Mouse (Mus musculus) stomach, embryonic 16.5 days (tissue): ENCODE results near the gene Timp2. TPM values are rescaled to one million over a fixed set of nuclear protein-coding genes. Genes with fewer than 3 reads are reported as not detected.
A peak's percentile ranks its signal among the peaks of the same experiment; 100 is the strongest.

ENCODE experiments used
- ATAC-seq: fragments of 200-750 bp; cut with Nextera tagmentation; 2 replicates; pipeline ENCODE4 v1.8.0; 2017; ENCODE audit warnings: moderate number of reproducible peaks, moderate TSS enrichment; ENCODE audit not compliant: insufficient read depth, low FRiP score
- H3K27ac ChIP-seq: fragments of 300-500 bp; sonication (generic); 2 replicates; pipeline ENCODE4 v1.5.1; 2014; ENCODE audit warnings: low read length
- H3K27me3 ChIP-seq: fragments of 300-500 bp; sonication (generic); 2 replicates; pipeline ENCODE4 v1.6.1; 2014; ENCODE audit warnings: low read length, control low read depth, mixed read lengths; ENCODE audit not compliant: control insufficient read depth, insufficient read depth
- H3K36me3 ChIP-seq: fragments of 300-500 bp; sonication (generic); 2 replicates; pipeline ENCODE4 v1.6.1; 2014; ENCODE audit warnings: low read length; ENCODE audit not compliant: control insufficient read depth, insufficient read depth
- H3K4me1 ChIP-seq: fragments of 300-500 bp; sonication (generic); 2 replicates; pipeline ENCODE4 v1.6.1; 2014; ENCODE audit warnings: low read length, control low read depth, mixed read lengths; ENCODE audit not compliant: control insufficient read depth, insufficient read depth
- H3K4me2 ChIP-seq: fragments of 300-500 bp; sonication (generic); 2 replicates; pipeline ENCODE4 v1.6.1; 2014; ENCODE audit warnings: low read depth, low read length, mixed read lengths
- H3K4me3 ChIP-seq: fragments of 300-500 bp; sonication (generic); replicated peaks from 2 replicates; pipeline ENCODE4 v1.5.1; 2014; ENCODE audit warnings: mild to moderate bottlenecking, low read length
- H3K9ac ChIP-seq: fragments of 300-500 bp; sonication (generic); 2 replicates; pipeline ENCODE4 v1.6.1; 2014; ENCODE audit warnings: low read length
- H3K9me3 ChIP-seq: fragments of 300-500 bp; sonication (generic); replicated peaks from 2 replicates; pipeline ENCODE4 v1.6.1; 2016; ENCODE audit warnings: low read length, control low read depth; ENCODE audit not compliant: control insufficient read depth
- WGBS: fragments of 180-500 bp; shearing (Covaris S2); extraction: QIAGEN DNeasy Blood & Tissue Kit; methylation state at CpG from one replicate; pipeline ENCODE4 v1.1.7; 2014; 5-methylcytosine and 5-hydroxymethylcytosine counted together
- polyA plus RNA-seq: library from polyadenylated mRNA; unstranded; fragments of >200 nt; fragmentation: Nextera tagmentation; extraction: Ambion mirVana; gene quantifications from 2 replicates; pipeline ENCODE4 v1.2.1, GENCODE M21; 2015

Timp2 gene
- polyA plus RNA-seq, 1 experiment from 2014 or later = 66.5 TPM

DNA sequence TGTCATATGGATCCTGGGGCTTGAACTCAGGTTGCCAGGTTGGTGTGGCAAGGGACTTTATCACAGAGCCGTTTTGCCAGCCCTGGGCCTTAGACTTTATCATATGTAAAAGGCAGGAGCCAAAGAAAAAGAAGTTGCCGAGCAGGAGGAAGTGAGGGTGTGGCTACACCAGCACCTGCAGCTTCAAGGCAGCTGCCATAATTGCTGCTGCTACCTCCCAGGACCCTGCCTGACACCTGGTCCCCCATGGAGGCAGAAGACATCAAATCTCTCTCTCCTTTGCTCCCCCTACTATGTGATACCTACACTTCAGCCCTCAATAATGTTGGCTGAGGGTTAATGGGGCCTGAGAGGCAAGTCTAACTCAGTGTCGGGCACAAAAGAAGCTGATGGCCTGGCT lies 7.1 kb downstream of the Timp2 start:
- Histone ChIP-seq H3K27me3 (no peaks in the 10 kb centered on the region), H3K4me3 (no peak overlapping the region), H3K9ac (0 out of 2 replicates have a peak overlapping the region, but pooled peaks have one; percentile 37), H3K4me1 (peaks cover 41% of the 10 kb centered on the region), H3K27ac (peak overlapping the region; percentile 69), H3K4me2 (no peak overlapping the region), H3K9me3 (no peaks in the 10 kb centered on the region), H3K36me3 (no peaks in the 10 kb centered on the region)
- no peak for ATAC-seq
- 41% methylated on average over 3 of the region's 3 CpGs for WGBS

DNA sequence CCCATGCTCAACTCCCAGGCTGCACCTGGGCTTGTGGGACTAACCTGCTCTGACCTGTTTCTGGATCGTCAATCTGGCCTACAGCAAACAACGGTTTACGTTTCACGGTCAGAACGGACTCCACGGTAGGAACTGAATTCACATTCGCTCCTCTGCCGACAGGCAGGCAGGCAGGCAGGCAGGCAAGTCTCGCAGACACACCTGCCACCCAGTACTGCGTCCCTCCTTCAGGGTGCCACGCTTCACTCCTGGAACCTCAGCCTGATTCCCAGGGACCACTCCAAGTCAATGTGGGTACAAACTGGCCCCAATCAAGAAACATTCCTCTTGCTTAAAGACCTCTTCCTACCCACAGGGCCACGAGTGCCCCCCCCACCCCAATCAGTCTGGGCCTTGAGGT lies 7.6 kb downstream of the Timp2 start:
- no peak overlapping the region for H3K4me2 ChIP-seq
- H3K4me1 ChIP-seq = peaks cover 40% of the 10 kb centered on the region
- no peaks in the 10 kb centered on the region for H3K36me3 ChIP-seq
- WGBS = 73% methylated on average over 12 of the region's 12 CpGs
- ATAC-seq = no peak
- no peaks in the 10 kb centered on the region for H3K27me3 ChIP-seq
- H3K27ac ChIP-seq = 0 out of 2 replicates have a peak overlapping the region, but pooled peaks have one; percentile 3
- H3K9ac ChIP-seq = no peak overlapping the region
- no peak overlapping the region for H3K4me3 ChIP-seq
- no peaks in the 10 kb centered on the region for H3K9me3 ChIP-seq

GRCm38 (mm10) chr11:118347391-118347790 lies 8.1 kb downstream of the Timp2 start:
- no peaks in the 10 kb centered on the region for H3K9me3 ChIP-seq
- WGBS = 88% methylated on average over 2 of the region's 2 CpGs
- H3K9ac ChIP-seq = no peak overlapping the region
- H3K4me3 ChIP-seq = no peak overlapping the region
- peaks cover 40% of the 10 kb centered on the region for H3K4me1 ChIP-seq
- H3K27ac ChIP-seq = 0 out of 2 replicates have a peak overlapping the region, but pooled peaks have one; percentile 3
- H3K4me2 ChIP-seq = no peak overlapping the region
- H3K36me3 ChIP-seq = no peaks in the 10 kb centered on the region
- no peaks in the 10 kb centered on the region for H3K27me3 ChIP-seq
- ATAC-seq = no peak

GRCm38 (mm10) chr11:118346395-118347096 lies 9.0 kb downstream of the Timp2 start:
- Histone ChIP-seq H3K27ac (no peak overlapping the region; the same call in 1 of the 2 replicates), H3K4me2 (no peak overlapping the region), H3K9me3 (no peaks in the 10 kb centered on the region), H3K4me1 (peaks cover 44% of the 10 kb centered on the region), H3K9ac (no peak overlapping the region), H3K4me3 (no peak overlapping the region), H3K36me3 (no peaks in the 10 kb centered on the region), H3K27me3 (no peaks in the 10 kb centered on the region)
- WGBS = 75% methylated on average over 8 of the region's 8 CpGs
- ATAC-seq = no peak

DNA sequence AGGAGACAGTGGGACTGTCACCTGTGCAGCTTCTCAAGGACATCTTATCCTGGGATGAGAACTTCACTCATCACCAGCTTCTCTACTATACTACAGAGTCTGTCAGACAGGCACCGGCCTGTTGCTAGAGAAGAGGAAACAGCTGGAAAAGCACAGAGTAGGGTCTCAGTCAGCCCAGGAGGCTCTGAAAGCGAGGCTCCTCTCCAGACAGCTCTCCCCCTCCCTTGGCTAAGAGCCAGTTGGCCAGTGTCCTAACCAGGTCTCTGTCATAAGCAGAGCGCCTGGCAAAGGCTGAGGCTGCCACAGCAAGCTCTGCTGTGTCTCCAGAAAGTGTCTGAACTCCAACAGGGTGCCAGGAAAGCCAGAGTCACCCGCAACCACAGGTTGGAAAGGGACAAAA lies 9.8 kb downstream of the Timp2 start:
- Histone ChIP-seq H3K4me1 (peaks cover 44% of the 10 kb centered on the region), H3K9ac (no peak overlapping the region), H3K27me3 (no peaks in the 10 kb centered on the region), H3K27ac (no peak overlapping the region), H3K4me2 (no peak overlapping the region), H3K36me3 (no peaks in the 10 kb centered on the region), H3K4me3 (no peak overlapping the region), H3K9me3 (no peaks in the 10 kb centered on the region)
- ATAC-seq = peak; percentile 49; the same call in 1 of the 2 replicates
- 44% methylated on average over 4 of the region's 4 CpGs for WGBS

- 80% methylated on average over 2 of the region's 2 CpGs for WGBS
- H3K27ac ChIP-seq = no peak overlapping the region
- H3K9ac ChIP-seq = no peak overlapping the region
- no peaks in the 10 kb centered on the region for H3K27me3 ChIP-seq
- H3K4me1 ChIP-seq = peaks cover 34% of the 10 kb centered on the region
- no peak overlapping the region for H3K4me3 ChIP-seq
- no peak overlapping the region for H3K4me2 ChIP-seq
- no peaks in the 10 kb centered on the region for H3K9me3 ChIP-seq
- H3K36me3 ChIP-seq = no peaks in the 10 kb centered on the region
- ATAC-seq = no peak
These were observed 11.9 kb downstream of the Timp2 start for GRCm38 (mm10) chr11:118343629-118344028.

GRCm38 (mm10) chr11:118342400-118342981 lies 13.0 kb downstream of the Timp2 start, which contains the start of gene Cep295nl:
TSS of gene Cep295nl (minus strand) at chr11:118342500.
- WGBS = 31% methylated on average over 7 of the region's 7 CpGs
- Histone ChIP-seq H3K4me2 (no peak within 1 kb of the TSS), H3K27ac (no peak within 1 kb of the TSS), H3K4me3 (no peak within 1 kb of the TSS), H3K9me3 (no peaks in the 10 kb centered on the region), H3K27me3 (no peaks in the 10 kb centered on the region), H3K4me1 (peaks cover 23% of the 10 kb centered on the region), H3K9ac (no peak within 1 kb of the TSS), H3K36me3 (no peaks in the 10 kb centered on the region)
- no peak for ATAC-seq

DNA sequence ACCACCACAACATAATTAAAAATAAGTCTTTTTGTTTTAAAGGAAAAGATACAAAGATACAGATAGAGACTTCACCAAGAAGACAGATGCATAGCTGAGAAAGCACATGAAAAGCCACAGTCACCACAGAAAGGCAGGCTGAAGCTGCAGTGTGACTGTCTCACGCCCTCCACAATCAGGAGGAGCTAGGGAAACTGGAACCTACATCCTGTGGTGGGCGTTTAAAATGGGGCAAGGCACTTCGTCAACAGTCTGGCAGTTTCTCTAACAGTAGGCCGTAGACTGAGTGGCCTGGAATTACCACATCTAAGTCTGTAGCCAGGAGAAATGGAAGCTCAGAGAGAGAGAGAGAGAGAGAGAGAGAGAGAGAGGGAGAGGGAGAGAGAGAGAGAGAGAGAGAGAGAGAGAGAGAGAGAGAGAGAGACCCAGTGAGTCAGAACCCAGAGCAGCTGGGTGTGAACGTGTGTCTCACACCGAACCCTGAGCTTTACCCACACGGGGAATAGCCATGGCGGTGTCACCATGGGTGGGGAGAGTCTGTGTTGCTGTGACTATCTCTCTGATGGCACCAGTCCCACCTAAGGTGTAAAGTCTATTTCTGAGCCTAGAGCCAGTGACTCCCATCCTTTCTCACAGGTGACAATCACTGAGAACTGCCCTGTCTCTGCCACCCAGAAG lies 17.9 kb downstream of the Timp2 start:
- ATAC-seq = no peak
- Histone ChIP-seq H3K27me3 (no peaks in the 10 kb centered on the region), H3K4me2 (no peak overlapping the region), H3K36me3 (no peaks in the 10 kb centered on the region), H3K4me3 (no peak overlapping the region), H3K9ac (no peak overlapping the region), H3K27ac (no peak overlapping the region), H3K9me3 (no peaks in the 10 kb centered on the region), H3K4me1 (0 out of 2 replicates have a peak, but pooled peaks cover 5% of the 10 kb centered on the region)
- 56% methylated on average over 8 of the region's 8 CpGs for WGBS

- no peak overlapping the region for H3K4me3 ChIP-seq
- H3K4me1 ChIP-seq = 0 out of 2 replicates have a peak, but pooled peaks cover under 1% of the 10 kb centered on the region
- no peaks in the 10 kb centered on the region for H3K9me3 ChIP-seq
- ATAC-seq = no peak
- H3K4me2 ChIP-seq = no peak overlapping the region
- 78% methylated on average over 17 of the region's 17 CpGs for WGBS
- H3K9ac ChIP-seq = no peak overlapping the region
- H3K36me3 ChIP-seq = no peaks in the 10 kb centered on the region
- peak overlapping the region; percentile 43; the same call in 1 of the 2 replicates for H3K27ac ChIP-seq
- no peaks in the 10 kb centered on the region for H3K27me3 ChIP-seq
These were observed 22.1 kb downstream of the Timp2 start for GRCm38 (mm10) chr11:118333431-118333830.
